Mouse (Mus musculus) small intestine, adult 10 weeks (tissue): ENCODE data around the gene Dcst1. TPM values are rescaled to one million over a fixed set of nuclear protein-coding genes. Genes with fewer than 3 reads are reported as not detected.

Source experiments
- polyA plus RNA-seq: library from polyadenylated mRNA; stranded (reverse); fragments of 350-450 nt; fragmentation: Illumina TruSeq; extraction: RNeasy Lipid Tissue Mini Kit (QIAGEN cat#74804); gene quantifications from one replicate; pipeline ENCODE4 v1.2.3, GENCODE M21; 2014; ENCODE audit warnings: low replicate concordance

Dcst1 gene
- polyA plus RNA-seq: 1.6 TPM

GRCm38 (mm10) chr3:89365153-89365485, at the start of gene Dcst1:
Gene Dcst1 (minus strand): TSS chr3:89365253.

GRCm38 (mm10) chr3:89411490-89412393, 46.7 kb upstream of the Dcst1 start, which contains the start of gene Flad1:
Gene Flad1 (minus strand): TSS chr3:89411870.

DNA sequence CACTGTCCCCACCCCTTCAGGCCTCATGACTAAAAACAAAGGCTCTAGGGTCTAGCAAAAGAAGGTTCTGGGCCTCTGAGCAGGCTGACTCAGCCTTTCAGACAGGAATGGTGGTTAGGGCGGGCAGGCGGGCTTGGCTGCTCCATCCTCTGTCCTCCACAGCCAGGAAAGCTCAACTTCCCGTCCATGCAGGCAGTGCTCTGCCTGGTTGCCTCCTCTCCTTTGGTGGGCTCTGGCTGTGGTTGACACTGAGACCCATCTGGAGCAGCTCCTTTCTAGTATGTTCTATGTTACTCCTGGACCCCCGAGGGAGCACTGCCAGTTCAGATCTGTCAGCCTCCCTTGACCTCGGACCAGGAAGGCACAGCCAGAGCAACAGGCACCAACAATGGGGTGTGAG, 37.6 kb upstream of the Dcst1 start, which contains the start of gene Lenep:
Gene Lenep (minus strand): TSS at position 101 of the 400 bp plus-strand sequence.

GRCm38 (mm10) chr3:89394006-89394893, 29.2 kb upstream of the Dcst1 start, which contains the start of gene Zbtb7b:
Gene Zbtb7b (minus strand): TSS chr3:89394776.

DNA sequence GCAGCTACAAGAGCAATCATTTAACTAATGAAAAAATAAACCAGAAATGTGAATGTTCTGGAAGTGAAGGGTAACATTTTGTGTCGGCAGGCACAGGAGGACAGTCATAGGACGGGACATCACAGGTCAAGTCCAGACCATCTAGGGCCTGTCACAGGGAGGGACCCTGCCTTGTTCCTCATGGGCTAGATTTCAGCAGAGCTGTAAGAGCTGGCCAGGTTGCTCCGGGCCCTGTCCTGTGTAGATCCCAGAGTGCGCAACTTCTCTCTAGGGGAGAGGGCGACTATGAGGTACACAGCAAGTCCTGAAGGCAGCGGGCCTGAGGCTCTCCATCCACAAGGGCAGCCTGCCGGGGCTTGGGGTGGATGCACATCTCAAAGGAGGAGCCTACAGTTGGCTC, 3.4 kb downstream of the Dcst1 start, which contains the start of gene Dcst2:
Gene Dcst2 (plus strand): TSS at position 301 of the 400 bp plus-strand sequence.

DNA sequence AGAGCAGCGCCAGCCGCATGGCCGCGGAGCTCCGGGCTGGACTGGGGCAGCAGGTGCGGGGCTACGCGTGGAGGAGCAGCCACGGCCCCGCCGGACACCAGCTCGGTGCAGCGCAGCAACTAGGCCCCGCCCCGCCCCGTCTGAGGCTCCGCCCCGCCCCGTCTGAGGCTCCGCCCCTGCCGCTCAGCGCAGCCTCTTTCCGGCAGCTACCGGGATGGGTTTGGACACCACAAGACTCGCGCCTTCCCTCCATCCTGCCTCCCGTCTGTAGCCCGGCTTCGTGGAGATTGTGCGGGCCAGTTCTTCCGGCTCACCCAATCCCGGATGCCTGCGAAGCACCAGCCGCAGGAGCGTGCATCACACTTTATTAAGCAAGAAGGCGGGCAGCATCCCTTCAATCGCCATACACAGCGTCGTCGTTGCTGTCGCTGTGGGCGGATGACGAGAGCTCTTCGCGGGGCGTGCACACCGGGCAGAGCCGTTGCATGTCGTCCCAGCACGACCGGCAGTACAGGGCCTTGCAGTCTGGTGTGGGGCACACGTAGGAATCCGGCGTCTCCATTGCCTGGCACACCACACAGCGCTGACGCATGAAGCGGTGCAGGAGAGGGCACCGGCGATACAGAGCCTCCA, 15.1 kb downstream of the Dcst1 start, which contains the start of gene Adam15:
Gene Adam15 (minus strand): TSS at position 128 of the 633 bp plus-strand sequence.

GRCm38 (mm10) chr3:89337721-89338578, 27.1 kb downstream of the Dcst1 start, which contains the start of gene Efna4:
Gene Efna4 (minus strand): TSS chr3:89338028.

GRCm38 (mm10) chr3:89322514-89323165, 42.4 kb downstream of the Dcst1 start, which contains the start of gene Efna3:
Gene Efna3 (minus strand): TSS chr3:89322965.

Other genes starting within 250 kb of the Dcst1 start
- 83.2 TPM for gene Pklr, start 229.1 kb downstream of the Dcst1 start, polyA plus RNA-seq
- gene Hcn3, start 205.1 kb downstream of the Dcst1 start, polyA plus RNA-seq: not detected
- 11.5 TPM for gene Clk2, start 200.5 kb downstream of the Dcst1 start, polyA plus RNA-seq
- 8.1 TPM for gene Scamp3, start 187.8 kb downstream of the Dcst1 start, polyA plus RNA-seq
- gene Fam189b, start 182.1 kb downstream of the Dcst1 start, polyA plus RNA-seq: not detected
- 6.2 TPM for gene Gba, start 162.3 kb downstream of the Dcst1 start, polyA plus RNA-seq
- not detected for gene Thbs3, start 150.1 kb downstream of the Dcst1 start, polyA plus RNA-seq
- gene Mtx1, start 138.2 kb downstream of the Dcst1 start, polyA plus RNA-seq: 19.8 TPM
- gene Muc1, start 136.2 kb downstream of the Dcst1 start, polyA plus RNA-seq: 1.3 TPM
- 14.1 TPM for gene Krtcap2, start 119.3 kb downstream of the Dcst1 start, polyA plus RNA-seq
- gene Trim46, start 118.9 kb downstream of the Dcst1 start, polyA plus RNA-seq: not detected
- gene Dpm3, start 105.9 kb downstream of the Dcst1 start, polyA plus RNA-seq: not detected
- gene Slc50a1, start 94.7 kb downstream of the Dcst1 start, polyA plus RNA-seq: 11.5 TPM
- gene Efna1, start 84.1 kb downstream of the Dcst1 start, polyA plus RNA-seq: 8.7 TPM
- gene Efna3, start 42.3 kb downstream of the Dcst1 start, polyA plus RNA-seq: 0.22 TPM
- gene Efna4, start 27.2 kb downstream of the Dcst1 start, polyA plus RNA-seq: not detected
- gene Adam15, start 15.3 kb downstream of the Dcst1 start, polyA plus RNA-seq: 1.6 TPM
- not detected for gene Dcst2, start 3.3 kb downstream of the Dcst1 start, polyA plus RNA-seq
- gene Zbtb7b, start 29.5 kb upstream of the Dcst1 start, polyA plus RNA-seq: 5.2 TPM
- 2.0 TPM for gene Lenep, start 37.5 kb upstream of the Dcst1 start, polyA plus RNA-seq
- gene Flad1, start 46.6 kb upstream of the Dcst1 start, polyA plus RNA-seq: 0.59 TPM
- 5.6 TPM for gene Cks1b, start 53.1 kb upstream of the Dcst1 start, polyA plus RNA-seq
- gene Shc1, start 53.2 kb upstream of the Dcst1 start, polyA plus RNA-seq: 23.1 TPM
- 5.2 TPM for gene Pygo2, start 65.0 kb upstream of the Dcst1 start, polyA plus RNA-seq
- 9.0 TPM for gene Pbxip1, start 71.5 kb upstream of the Dcst1 start, polyA plus RNA-seq
- not detected for gene Pmvk, start 89.3 kb upstream of the Dcst1 start, polyA plus RNA-seq
- gene Kcnn3, start 154.9 kb upstream of the Dcst1 start, polyA plus RNA-seq: 4.5 TPM